Mouse (Mus musculus): ENCODE results near the gene Gtf3c1. TPM values are rescaled to one million over a fixed set of nuclear protein-coding genes. Genes with fewer than 3 reads are reported as not detected.

Gtf3c1 gene
- polyA plus RNA-seq, 1 experiment from 2014 or later: 35.5 TPM

- no peaks in the 10 kb centered on the region for H3K9me3 ChIP-seq (ENCODE audit: control insufficient read depth, low read length)
- no peaks in the 10 kb centered on the region for H3K27me3 ChIP-seq (ENCODE audit: control insufficient read depth, insufficient read depth, low read length)
- no peak overlapping the region for H3K27ac ChIP-seq (ENCODE audit: low read depth, low read length)
- H3K4me1 ChIP-seq (ENCODE audit: control insufficient read depth, insufficient read depth, low read length): no peaks in the 10 kb centered on the region
- no peak for ATAC-seq (ENCODE audit: low FRiP score, low TSS enrichment)
- 77% methylated on average over 12 of the region's 12 CpGs for WGBS
- H3K36me3 ChIP-seq (ENCODE audit: control insufficient read depth, insufficient read depth, low read length): no peaks in the 10 kb centered on the region
- H3K4me2 ChIP-seq (replicated peaks; ENCODE audit: low read depth, low read length): no peak overlapping the region
- no peak overlapping the region for H3K9ac ChIP-seq (ENCODE audit: low read depth, low read length)
- H3K4me3 ChIP-seq (ENCODE audit: low read length): no peak overlapping the region
Observed at GRCm38 (mm10) chr7:125604362-125605319, 102.9 kb downstream of the Gtf3c1 start.

GRCm38 (mm10) chr7:125603185-125603631, 104.4 kb downstream of the Gtf3c1 start, which contains the start of gene Il21r:
Il21r (plus strand) TSS chr7:125603429.
- no peak within 1 kb of the TSS for H3K27ac ChIP-seq (ENCODE audit: low read depth, low read length)
- no peak within 1 kb of the TSS for H3K4me3 ChIP-seq (ENCODE audit: low read length)
- no peaks in the 10 kb centered on the region for H3K9me3 ChIP-seq (ENCODE audit: control insufficient read depth, low read length)
- no peak for ATAC-seq (ENCODE audit: low FRiP score, low TSS enrichment)
- no peak within 1 kb of the TSS for H3K4me2 ChIP-seq (replicated peaks; ENCODE audit: low read depth, low read length)
- H3K9ac ChIP-seq (ENCODE audit: low read depth, low read length): no peak within 1 kb of the TSS
- H3K27me3 ChIP-seq (ENCODE audit: control insufficient read depth, insufficient read depth, low read length): no peaks in the 10 kb centered on the region
- H3K36me3 ChIP-seq (ENCODE audit: control insufficient read depth, insufficient read depth, low read length): no peaks in the 10 kb centered on the region
- WGBS: 75% methylated on average over 11 of the region's 11 CpGs
- no peaks in the 10 kb centered on the region for H3K4me1 ChIP-seq (ENCODE audit: control insufficient read depth, insufficient read depth, low read length)

- Histone ChIP-seq H3K4me1 (ENCODE audit: control insufficient read depth, insufficient read depth, low read length) (no peaks in the 10 kb centered on the region), H3K9me3 (ENCODE audit: control insufficient read depth, low read length) (no peaks in the 10 kb centered on the region), H3K4me3 (ENCODE audit: low read length) (no peak overlapping the region), H3K4me2 (replicated peaks; ENCODE audit: low read depth, low read length) (no peak overlapping the region), H3K9ac (ENCODE audit: low read depth, low read length) (no peak overlapping the region), H3K27me3 (ENCODE audit: control insufficient read depth, insufficient read depth, low read length) (no peaks in the 10 kb centered on the region), H3K27ac (ENCODE audit: low read depth, low read length) (no peak overlapping the region), H3K36me3 (ENCODE audit: control insufficient read depth, insufficient read depth, low read length) (no peaks in the 10 kb centered on the region)
- ATAC-seq (ENCODE audit: low FRiP score, low TSS enrichment): no peak
- 61% methylated on average over 11 of the region's 11 CpGs for WGBS
Observed at GRCm38 (mm10) chr7:125601821-125602448, 105.6 kb downstream of the Gtf3c1 start.

- 44% methylated on average over 6 of the region's 6 CpGs for WGBS
- no peak for ATAC-seq (ENCODE audit: low FRiP score, low TSS enrichment)
- Histone ChIP-seq H3K4me3 (ENCODE audit: low read length) (no peak overlapping the region), H3K36me3 (ENCODE audit: control insufficient read depth, insufficient read depth, low read length) (no peaks in the 10 kb centered on the region), H3K9me3 (ENCODE audit: control insufficient read depth, low read length) (no peaks in the 10 kb centered on the region), H3K9ac (ENCODE audit: low read depth, low read length) (no peak overlapping the region), H3K4me2 (replicated peaks; ENCODE audit: low read depth, low read length) (no peak overlapping the region), H3K4me1 (ENCODE audit: control insufficient read depth, insufficient read depth, low read length) (no peaks in the 10 kb centered on the region), H3K27me3 (ENCODE audit: control insufficient read depth, insufficient read depth, low read length) (no peaks in the 10 kb centered on the region), H3K27ac (ENCODE audit: low read depth, low read length) (no peak overlapping the region)
Observed at GRCm38 (mm10) chr7:125601280-125601670, 106.3 kb downstream of the Gtf3c1 start.

- H3K27me3 ChIP-seq (ENCODE audit: control insufficient read depth, insufficient read depth, low read length): no peaks in the 10 kb centered on the region
- 29% methylated on average over 6 of the region's 6 CpGs for WGBS
- H3K9me3 ChIP-seq (ENCODE audit: control insufficient read depth, low read length): no peaks in the 10 kb centered on the region
- no peak overlapping the region for H3K4me3 ChIP-seq (ENCODE audit: low read length)
- no peak overlapping the region for H3K9ac ChIP-seq (ENCODE audit: low read depth, low read length)
- H3K36me3 ChIP-seq (ENCODE audit: control insufficient read depth, insufficient read depth, low read length): no peaks in the 10 kb centered on the region
- H3K4me1 ChIP-seq (ENCODE audit: control insufficient read depth, insufficient read depth, low read length): no peaks in the 10 kb centered on the region
- no peak overlapping the region for H3K4me2 ChIP-seq (replicated peaks; ENCODE audit: low read depth, low read length)
- no peak overlapping the region for H3K27ac ChIP-seq (ENCODE audit: low read depth, low read length)
- no peak for ATAC-seq (ENCODE audit: low FRiP score, low TSS enrichment)
Observed at GRCm38 (mm10) chr7:125600612-125601279, 106.8 kb downstream of the Gtf3c1 start.

- Histone ChIP-seq H3K27me3 (ENCODE audit: control insufficient read depth, insufficient read depth, low read length) (no peaks in the 10 kb centered on the region), H3K9ac (ENCODE audit: low read depth, low read length) (no peak overlapping the region), H3K36me3 (ENCODE audit: control insufficient read depth, insufficient read depth, low read length) (no peaks in the 10 kb centered on the region), H3K4me3 (ENCODE audit: low read length) (no peak overlapping the region), H3K4me1 (ENCODE audit: control insufficient read depth, insufficient read depth, low read length) (no peaks in the 10 kb centered on the region), H3K4me2 (replicated peaks; ENCODE audit: low read depth, low read length) (no peak overlapping the region), H3K9me3 (ENCODE audit: control insufficient read depth, low read length) (no peaks in the 10 kb centered on the region), H3K27ac (ENCODE audit: low read depth, low read length) (no peak overlapping the region)
- 69% methylated on average over 10 of the region's 10 CpGs for WGBS
- ATAC-seq (ENCODE audit: low FRiP score, low TSS enrichment): no peak
Observed at GRCm38 (mm10) chr7:125600136-125600535, 107.4 kb downstream of the Gtf3c1 start.

- no peak for ATAC-seq (ENCODE audit: low FRiP score, low TSS enrichment)
- Histone ChIP-seq H3K27ac (ENCODE audit: low read depth, low read length) (no peak overlapping the region), H3K4me3 (ENCODE audit: low read length) (no peak overlapping the region), H3K9me3 (ENCODE audit: control insufficient read depth, low read length) (no peaks in the 10 kb centered on the region), H3K36me3 (ENCODE audit: control insufficient read depth, insufficient read depth, low read length) (no peaks in the 10 kb centered on the region), H3K4me1 (ENCODE audit: control insufficient read depth, insufficient read depth, low read length) (no peaks in the 10 kb centered on the region), H3K4me2 (replicated peaks; ENCODE audit: low read depth, low read length) (no peak overlapping the region), H3K27me3 (ENCODE audit: control insufficient read depth, insufficient read depth, low read length) (no peaks in the 10 kb centered on the region), H3K9ac (ENCODE audit: low read depth, low read length) (no peak overlapping the region)
- 54% methylated on average over 4 of the region's 4 CpGs for WGBS
Observed at GRCm38 (mm10) chr7:125599373-125599973, 108.1 kb downstream of the Gtf3c1 start.

- Histone ChIP-seq H3K27ac (ENCODE audit: low read depth, low read length) (no peak overlapping the region), H3K4me2 (replicated peaks; ENCODE audit: low read depth, low read length) (no peak overlapping the region), H3K4me1 (ENCODE audit: control insufficient read depth, insufficient read depth, low read length) (no peaks in the 10 kb centered on the region), H3K36me3 (ENCODE audit: control insufficient read depth, insufficient read depth, low read length) (no peaks in the 10 kb centered on the region), H3K4me3 (ENCODE audit: low read length) (no peak overlapping the region), H3K9me3 (ENCODE audit: control insufficient read depth, low read length) (no peaks in the 10 kb centered on the region), H3K27me3 (ENCODE audit: control insufficient read depth, insufficient read depth, low read length) (no peaks in the 10 kb centered on the region), H3K9ac (ENCODE audit: low read depth, low read length) (no peak overlapping the region)
- 88% methylated on average over 11 of the region's 11 CpGs for WGBS
- ATAC-seq (ENCODE audit: low FRiP score, low TSS enrichment): no peak
Observed at GRCm38 (mm10) chr7:125597516-125598347, 109.8 kb downstream of the Gtf3c1 start.

Measured in kidney, embryonic 14.5 days (tissue).